Mouse (Mus musculus): Measurements from ENCODE around the gene Rnf216. TPM values are rescaled to one million over a fixed set of nuclear protein-coding genes. Genes with fewer than 3 reads are reported as not detected.
A peak's percentile ranks its signal among the peaks of the same experiment; 100 is the strongest.

The Rnf216 gene
- polyA plus RNA-seq, 1 experiment from 2014 or later: 36.9 TPM

DNA sequence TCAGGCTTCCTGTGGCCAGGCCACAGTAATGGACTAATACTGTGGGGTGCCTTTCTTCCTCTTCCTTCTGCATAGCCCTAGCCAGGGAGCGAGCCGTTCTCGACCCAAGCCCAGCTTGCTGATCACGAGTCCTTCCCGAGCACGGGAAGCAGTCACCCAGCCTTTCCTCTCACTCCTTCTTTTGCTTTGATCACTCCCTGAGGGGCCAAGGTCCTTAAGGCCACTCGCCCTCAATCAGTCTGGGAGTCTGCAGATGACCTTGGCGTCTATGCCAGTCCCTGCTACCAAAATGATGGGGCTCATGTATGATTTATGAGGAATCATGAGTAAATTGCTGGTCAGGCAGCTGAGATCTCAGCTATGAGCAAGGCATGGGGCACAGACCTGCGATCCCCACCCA is 115.3 kb downstream of the Rnf216 start:
- Histone ChIP-seq H3K27me3 (no peaks in the 10 kb centered on the region), H3K27ac (0 out of 2 replicates have a peak overlapping the region, but pooled peaks have one; percentile 30), H3K4me1 (replicated peaks) (peaks cover 18% of the 10 kb centered on the region), H3K4me3 (replicated peaks) (no peak overlapping the region), H3K4me2 (replicated peaks) (no peak overlapping the region), H3K9me3 (no peaks in the 10 kb centered on the region), H3K9ac (replicated peaks) (no peak overlapping the region), H3K36me3 (peaks cover 32% of the 10 kb centered on the region)
- 75% methylated on average over 9 of the region's 9 CpGs for WGBS
- no peak for ATAC-seq

DNA sequence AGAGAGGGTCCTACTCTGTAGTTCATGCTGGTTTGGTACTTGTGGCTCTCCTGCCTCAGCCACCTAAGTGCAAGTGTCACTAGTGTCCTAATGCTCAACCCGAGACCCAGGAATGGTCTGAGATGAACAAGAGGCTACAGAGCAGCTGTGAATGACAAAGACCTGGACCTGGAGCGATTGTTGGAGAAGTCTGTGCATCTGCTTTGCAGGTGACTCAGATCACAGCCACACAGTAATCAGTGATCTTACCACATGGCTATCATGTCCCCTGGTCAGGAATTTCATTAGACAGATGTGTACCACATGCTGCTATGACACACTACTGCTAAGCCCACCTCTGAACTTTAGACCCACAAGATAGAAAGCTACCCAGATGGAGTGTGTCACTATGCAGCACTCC is 118.0 kb downstream of the Rnf216 start:
- no peaks in the 10 kb centered on the region for H3K27me3 ChIP-seq
- H3K4me1 ChIP-seq (replicated peaks): peaks cover 12% of the 10 kb centered on the region
- ATAC-seq: no peak

DNA sequence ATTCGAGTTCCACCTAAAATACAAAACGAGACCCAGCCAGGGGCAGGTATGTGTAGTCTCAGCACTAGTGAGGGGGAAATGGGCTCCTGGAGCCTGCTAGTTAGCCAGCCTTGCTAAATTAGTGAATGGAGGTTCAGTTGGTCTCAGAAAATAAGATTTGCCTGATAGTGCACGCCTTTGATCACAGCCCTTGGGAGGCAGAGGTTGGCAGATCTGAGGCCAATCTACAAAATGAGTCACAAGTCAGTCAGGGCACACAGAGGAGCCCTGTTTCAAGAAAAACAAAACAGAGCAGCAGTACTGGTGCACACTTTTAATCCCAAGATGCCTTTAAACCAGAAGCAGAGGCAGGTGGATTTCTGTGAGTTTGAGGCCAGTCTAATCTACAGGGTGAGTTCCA is 123.6 kb downstream of the Rnf216 start:
- H3K36me3 ChIP-seq: peaks cover 40% of the 10 kb centered on the region
- ATAC-seq: no peak
- no peak overlapping the region for H3K4me2 ChIP-seq (replicated peaks)
- H3K27me3 ChIP-seq: no peaks in the 10 kb centered on the region
- no peaks in the 10 kb centered on the region for H3K4me1 ChIP-seq (replicated peaks)
- H3K4me3 ChIP-seq (replicated peaks): no peak overlapping the region
- no peak overlapping the region for H3K9ac ChIP-seq (replicated peaks)
- 95% methylated on average over 3 of the region's 3 CpGs for WGBS
- no peak overlapping the region for H3K27ac ChIP-seq
- H3K9me3 ChIP-seq: peaks cover 10% of the 10 kb centered on the region; the same call in 1 of the 2 replicates

More for the DNA sequence above, 118.0 kb downstream of the Rnf216 start:
- Histone ChIP-seq H3K27ac (no peak overlapping the region), H3K9ac (replicated peaks) (no peak overlapping the region), H3K9me3 (no peaks in the 10 kb centered on the region), H3K4me2 (replicated peaks) (no peak overlapping the region), H3K36me3 (peaks cover 50% of the 10 kb centered on the region), H3K4me3 (replicated peaks) (no peak overlapping the region)
- WGBS: 93% methylated on average over 2 of the region's 2 CpGs

DNA sequence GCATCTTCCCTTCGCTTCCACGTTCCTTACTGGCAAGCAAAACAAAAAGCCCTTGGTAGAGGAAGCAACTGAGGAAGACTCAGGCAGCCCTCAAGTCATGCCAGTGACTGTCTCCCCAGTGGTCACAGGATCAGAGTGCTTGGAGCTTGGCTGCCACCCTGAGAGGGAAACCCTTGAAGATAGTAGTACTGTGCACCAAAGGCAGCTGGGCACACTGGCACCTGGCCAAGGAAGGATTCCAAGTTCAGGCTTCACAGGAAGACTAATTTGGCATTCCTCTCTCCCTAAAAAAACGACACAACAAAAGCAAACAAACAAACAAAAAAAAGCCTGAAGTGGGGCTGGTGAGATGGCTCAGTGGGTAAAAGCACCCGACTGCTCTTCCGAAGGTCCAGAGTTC is 124.3 kb downstream of the Rnf216 start:
- Histone ChIP-seq H3K9ac (replicated peaks) (no peak overlapping the region), H3K4me1 (replicated peaks) (no peaks in the 10 kb centered on the region), H3K9me3 (peaks cover 10% of the 10 kb centered on the region; the same call in 1 of the 2 replicates), H3K4me3 (replicated peaks) (no peak overlapping the region), H3K27me3 (no peaks in the 10 kb centered on the region), H3K4me2 (replicated peaks) (no peak overlapping the region), H3K27ac (no peak overlapping the region), H3K36me3 (peaks cover 34% of the 10 kb centered on the region)
- WGBS: 86% methylated on average over 5 of the region's 5 CpGs
- no peak for ATAC-seq

DNA sequence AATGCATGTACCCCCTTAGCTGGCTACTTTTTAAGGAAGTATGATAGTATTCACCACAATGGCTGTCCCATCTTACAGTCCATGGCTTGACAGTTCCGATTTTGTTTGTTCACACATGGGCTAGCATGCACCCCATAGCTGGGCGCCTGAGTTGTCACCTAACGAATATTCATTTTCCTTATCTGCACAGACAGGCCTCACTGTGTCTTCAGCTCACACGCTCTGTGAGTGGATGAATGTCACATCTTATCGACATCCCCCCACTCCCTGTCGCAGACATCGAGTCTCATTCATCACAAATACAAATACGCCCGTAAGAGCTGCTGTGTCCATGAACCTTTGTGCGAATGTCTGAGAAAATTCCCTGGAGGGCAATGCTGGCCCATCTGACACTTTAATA is 128.5 kb downstream of the Rnf216 start:
- Histone ChIP-seq H3K9me3 (peaks cover 10% of the 10 kb centered on the region; the same call in 1 of the 2 replicates), H3K4me3 (replicated peaks) (no peak overlapping the region), H3K36me3 (no peaks in the 10 kb centered on the region), H3K27ac (no peak overlapping the region), H3K4me1 (replicated peaks) (no peaks in the 10 kb centered on the region), H3K9ac (replicated peaks) (no peak overlapping the region), H3K4me2 (replicated peaks) (no peak overlapping the region), H3K27me3 (no peaks in the 10 kb centered on the region)
- ATAC-seq: no peak
- 75% methylated on average over 10 of the region's 10 CpGs for WGBS

DNA sequence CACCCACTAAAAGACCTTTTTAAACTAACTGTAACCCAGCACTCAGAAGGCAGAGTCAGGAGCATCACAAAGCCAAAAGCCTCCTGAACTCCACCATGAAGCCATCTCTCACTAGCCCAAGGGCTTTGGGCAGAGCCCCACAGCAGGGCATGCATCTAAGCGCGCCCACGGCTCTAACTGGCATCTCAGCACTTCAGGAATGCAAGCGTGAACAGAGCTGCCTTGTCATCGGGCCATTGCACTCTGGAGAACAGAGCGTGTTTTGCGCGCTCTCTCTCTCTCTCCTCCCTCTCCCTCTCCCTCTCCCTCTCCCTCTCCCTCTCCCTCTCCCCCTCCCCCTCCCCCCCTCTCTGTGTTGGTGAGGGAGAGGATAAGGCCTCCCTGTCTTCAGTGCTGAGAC is 129.6 kb downstream of the Rnf216 start:
- no peak for ATAC-seq
- 79% methylated on average over 8 of the region's 8 CpGs for WGBS
- H3K9ac ChIP-seq (replicated peaks): no peak overlapping the region
- H3K4me1 ChIP-seq (replicated peaks): no peaks in the 10 kb centered on the region
- H3K36me3 ChIP-seq: no peaks in the 10 kb centered on the region
- H3K4me3 ChIP-seq (replicated peaks): no peak overlapping the region
- H3K27ac ChIP-seq: no peak overlapping the region
- peaks cover 10% of the 10 kb centered on the region; the same call in 1 of the 2 replicates for H3K9me3 ChIP-seq
- H3K27me3 ChIP-seq: no peaks in the 10 kb centered on the region
- no peak overlapping the region for H3K4me2 ChIP-seq (replicated peaks)

DNA sequence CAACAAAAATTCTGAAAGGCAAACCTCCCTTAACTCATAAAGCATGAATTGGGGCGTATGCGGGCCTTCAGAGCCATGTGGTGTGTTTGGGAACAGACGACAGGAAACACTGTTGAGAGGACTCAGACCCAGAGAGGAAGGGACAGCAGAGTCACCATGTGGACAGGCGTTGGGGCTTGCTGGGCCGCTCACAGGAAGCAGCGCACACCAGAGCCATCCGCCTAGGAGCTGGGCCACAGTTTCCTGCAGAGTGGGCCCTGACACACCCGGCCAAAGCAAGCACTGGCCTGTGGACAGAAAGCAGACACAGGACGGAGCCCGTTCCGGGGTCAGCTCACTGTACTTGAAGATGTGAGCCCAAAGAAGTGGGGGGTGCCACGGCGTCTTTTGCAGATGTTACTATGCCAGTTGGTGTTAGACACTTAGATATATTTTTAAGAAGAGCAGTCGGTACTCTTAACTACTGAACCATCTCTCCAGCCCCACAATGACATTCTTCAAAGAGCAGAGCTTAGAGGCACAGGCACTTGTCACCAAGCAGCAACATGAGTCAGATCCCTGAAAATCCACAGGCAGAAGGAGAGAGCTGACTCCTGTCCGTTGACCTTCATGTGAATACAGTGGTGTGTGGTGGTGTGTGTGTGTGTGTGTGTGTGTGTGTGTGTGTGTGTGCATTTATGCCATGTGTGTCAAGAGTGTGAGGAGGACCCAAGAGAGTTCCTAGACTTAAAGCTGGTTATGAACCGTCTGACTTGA is 130.6 kb downstream of the Rnf216 start:
- no peak overlapping the region for H3K27ac ChIP-seq
- H3K9me3 ChIP-seq: peaks cover 4% of the 10 kb centered on the region; the same call in 1 of the 2 replicates
- no peaks in the 10 kb centered on the region for H3K36me3 ChIP-seq
- WGBS: 86% methylated on average over 16 of the region's 16 CpGs
- H3K9ac ChIP-seq (replicated peaks): no peak overlapping the region
- no peak overlapping the region for H3K4me3 ChIP-seq (replicated peaks)
- no peak for ATAC-seq
- no peaks in the 10 kb centered on the region for H3K27me3 ChIP-seq
- H3K4me2 ChIP-seq (replicated peaks): no peak overlapping the region
- H3K4me1 ChIP-seq (replicated peaks): 0 out of 2 replicates have a peak, but pooled peaks cover 4% of the 10 kb centered on the region

DNA sequence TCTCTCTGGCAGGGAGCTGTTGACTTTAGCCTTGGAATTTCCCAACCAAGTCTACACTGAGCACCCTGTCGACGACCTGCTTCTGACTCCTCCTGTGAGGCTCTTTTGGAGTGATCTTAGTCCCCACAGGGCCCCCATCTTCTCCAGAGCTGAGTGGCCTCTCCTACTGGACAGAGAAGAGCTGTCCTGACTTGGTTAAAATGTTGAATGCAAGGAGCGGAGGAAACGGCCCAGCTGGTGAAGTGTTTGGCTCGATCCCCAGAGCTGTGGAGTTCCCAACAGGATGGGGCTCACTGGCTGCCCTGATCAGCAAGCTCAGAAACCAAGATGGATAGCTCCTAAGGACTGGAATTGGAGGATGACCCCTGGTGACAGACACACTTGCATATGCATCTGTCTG is 136.3 kb downstream of the Rnf216 start:
- no peaks in the 10 kb centered on the region for H3K27me3 ChIP-seq
- H3K36me3 ChIP-seq: peaks cover 28% of the 10 kb centered on the region
- peaks cover 15% of the 10 kb centered on the region for H3K4me1 ChIP-seq (replicated peaks)
- H3K4me3 ChIP-seq (replicated peaks): no peak overlapping the region
- no peaks in the 10 kb centered on the region for H3K9me3 ChIP-seq
- H3K4me2 ChIP-seq (replicated peaks): no peak overlapping the region
- no peak overlapping the region for H3K9ac ChIP-seq (replicated peaks)
- H3K27ac ChIP-seq: 0 out of 2 replicates have a peak overlapping the region, but pooled peaks have one; percentile 30
- WGBS: 75% methylated on average over 5 of the region's 5 CpGs
- no peak for ATAC-seq

DNA sequence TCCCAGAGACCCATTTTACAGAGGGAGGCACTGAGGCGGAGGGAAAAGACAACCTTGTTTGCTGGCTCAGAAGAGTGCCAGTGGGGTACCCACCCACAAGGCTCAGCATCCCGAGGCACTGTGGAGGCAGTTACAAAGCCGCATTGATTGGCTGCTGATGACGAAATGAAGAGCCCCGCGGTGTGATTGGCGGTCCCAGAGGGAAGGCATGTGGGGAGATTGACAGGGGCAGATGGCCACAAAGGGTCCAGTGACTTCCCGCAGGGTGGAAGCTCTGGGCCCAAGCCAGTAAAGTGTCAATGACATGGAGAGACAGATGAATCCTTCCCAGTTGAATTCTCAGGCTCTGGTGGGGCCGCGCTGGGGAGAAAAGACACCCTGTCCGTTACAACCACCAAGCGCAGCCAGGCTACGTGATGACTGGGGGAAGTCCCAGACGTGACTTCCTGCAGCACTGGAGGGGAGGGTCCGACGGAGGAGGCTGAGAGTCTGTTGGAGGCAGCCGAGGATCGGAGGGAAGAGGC is 138.1 kb downstream of the Rnf216 start:
- 8% methylated on average over 18 of the region's 18 CpGs for WGBS
- H3K9ac ChIP-seq (replicated peaks): no peak overlapping the region
- peak overlapping the region; percentile 17; the same call in 1 of the 2 replicates for H3K4me3 ChIP-seq (replicated peaks)
- peak overlapping the region; percentile 75 for H3K27ac ChIP-seq
- H3K27me3 ChIP-seq: no peaks in the 10 kb centered on the region
- H3K9me3 ChIP-seq: no peaks in the 10 kb centered on the region
- ATAC-seq: peak; percentile 89
- H3K36me3 ChIP-seq: peaks cover 47% of the 10 kb centered on the region
- H3K4me1 ChIP-seq (replicated peaks): peaks cover 15% of the 10 kb centered on the region
- peak overlapping the region; percentile 31; the same call in 1 of the 2 replicates for H3K4me2 ChIP-seq (replicated peaks)

DNA sequence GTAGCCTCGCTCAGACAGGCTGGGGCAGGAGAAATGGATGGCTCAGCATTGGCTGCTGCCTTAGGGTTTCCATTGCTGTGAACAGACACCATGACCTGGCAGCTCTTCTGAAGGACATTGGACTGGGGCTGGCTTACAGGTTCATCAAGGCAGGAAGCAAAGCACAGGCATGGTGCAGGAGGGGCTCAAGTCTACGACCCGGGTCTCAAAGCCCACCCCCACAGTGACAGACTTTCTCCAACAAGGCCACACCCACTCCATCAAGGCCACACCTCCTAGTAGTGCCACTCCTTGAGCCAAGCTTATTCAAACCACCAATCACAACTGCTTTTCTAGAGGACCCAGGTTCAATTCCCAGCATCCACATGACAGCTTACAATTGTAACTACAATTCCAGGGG is 138.8 kb downstream of the Rnf216 start:
- Histone ChIP-seq H3K4me2 (replicated peaks) (no peak overlapping the region), H3K9me3 (no peaks in the 10 kb centered on the region), H3K9ac (replicated peaks) (no peak overlapping the region), H3K27me3 (no peaks in the 10 kb centered on the region), H3K27ac (peak overlapping the region; percentile 75), H3K4me1 (replicated peaks) (peaks cover 15% of the 10 kb centered on the region), H3K36me3 (peaks cover 54% of the 10 kb centered on the region), H3K4me3 (replicated peaks) (no peak overlapping the region)
- no peak for ATAC-seq
- 38% methylated on average over 3 of the region's 3 CpGs for WGBS

DNA sequence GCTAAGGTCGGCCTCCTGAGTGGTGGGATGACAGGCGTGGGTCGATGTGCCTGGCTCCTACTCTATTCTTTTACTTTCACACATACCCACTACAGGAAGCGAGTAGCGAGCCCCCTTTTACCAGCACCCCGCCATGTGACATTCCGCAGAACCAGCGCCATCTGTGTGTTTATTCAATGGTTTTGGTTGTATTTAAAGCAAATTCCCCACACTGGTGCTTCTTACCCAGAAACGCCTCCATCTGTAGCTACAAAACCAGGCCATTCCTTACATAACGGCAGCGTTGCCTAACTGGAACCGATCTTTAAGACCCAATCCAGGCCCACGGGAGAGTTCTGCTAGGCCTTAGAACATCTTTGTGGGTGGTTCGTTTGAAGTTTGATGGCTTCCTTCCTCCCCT is 144.4 kb downstream of the Rnf216 start:
- no peak for ATAC-seq
- no peaks in the 10 kb centered on the region for H3K9me3 ChIP-seq
- H3K36me3 ChIP-seq: peaks cover 78% of the 10 kb centered on the region
- H3K4me2 ChIP-seq (replicated peaks): no peak overlapping the region
- no peak overlapping the region for H3K27ac ChIP-seq
- H3K9ac ChIP-seq (replicated peaks): no peak overlapping the region
- H3K4me3 ChIP-seq (replicated peaks): no peak overlapping the region
- WGBS: 95% methylated on average over 14 of the region's 14 CpGs
- H3K27me3 ChIP-seq: no peaks in the 10 kb centered on the region
- H3K4me1 ChIP-seq (replicated peaks): peaks cover 48% of the 10 kb centered on the region

DNA sequence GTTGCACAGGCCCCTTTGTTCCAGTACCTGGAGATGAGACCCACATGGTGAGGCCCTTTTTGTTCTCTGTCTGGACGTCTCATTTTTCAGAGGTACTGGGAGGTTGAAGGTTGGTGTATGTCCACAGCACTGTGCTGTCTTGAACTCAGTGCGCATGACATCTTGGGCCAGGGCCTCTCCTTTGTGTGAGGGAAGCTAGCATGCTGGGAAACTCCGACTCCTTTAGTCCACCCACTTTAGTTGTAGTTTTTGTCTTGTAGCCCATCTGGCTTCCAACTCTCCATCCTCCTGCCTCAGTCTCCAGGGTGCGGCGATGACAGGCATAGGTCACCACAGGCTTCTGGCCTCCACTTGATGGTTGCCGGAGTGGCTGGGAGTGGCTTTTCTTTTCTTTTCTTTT is 148.1 kb downstream of the Rnf216 start:
- Histone ChIP-seq H3K27ac (peak overlapping the region; percentile 99), H3K4me1 (replicated peaks) (peaks cover 58% of the 10 kb centered on the region), H3K36me3 (peaks cover 40% of the 10 kb centered on the region), H3K9ac (replicated peaks) (peak overlapping the region; percentile 100), H3K27me3 (no peaks in the 10 kb centered on the region), H3K4me3 (replicated peaks) (peak overlapping the region; percentile 99), H3K4me2 (replicated peaks) (peak overlapping the region; percentile 94), H3K9me3 (no peaks in the 10 kb centered on the region)
- ATAC-seq: no peak
- 57% methylated on average over 6 of the region's 6 CpGs for WGBS

Measured in midbrain, embryonic 13.5 days (tissue).